Mouse (Mus musculus) liver, embryonic 14.5 days (tissue): ENCODE measurements at regions not wholly inside any gene's neighbourhood (a gene's known extent, or its start where the extent isn't known, plus 50 kb on each side); places are given as distances from the start of the nearest gene placed in this dataset.

ENCODE experiments used
- CTCF ChIP-seq: IDR thresholded peaks from 2 replicates; pipeline ENCODE4 v1.5.1; 2016; ENCODE audit warnings: antibody characterized with exemption, low read depth, control low read depth
- EP300 ChIP-seq: IDR thresholded peaks from 2 replicates; pipeline ENCODE4 v1.6.1; 2016; ENCODE audit warnings: antibody characterized with exemption, low read depth

- TF ChIP-seq CTCF (no peak), EP300 (no peak)
Observed at GRCm38 (mm10) chr15:51676694-51677093, 2208.0 kb upstream of the Gm7489 start.
